Mouse (Mus musculus): ENCODE data around the gene Lce3b. TPM values are rescaled to one million over a fixed set of nuclear protein-coding genes. Genes with fewer than 3 reads are reported as not detected.

The Lce3b gene
- not detected in 2 replicates for total RNA-seq (2012; rRNA removed)

GRCm38 (mm10) chr3:92932679-92933078 is at the start of gene Lce3b:
Lce3b (plus strand) TSS chr3:92932979.
- DNase-seq (ENCODE audit: low read depth, low spot score) = no peak
- H3K9me3 ChIP-seq (ENCODE audit: control insufficient read depth, insufficient read depth, low read depth, low read length) = no peaks in the 10 kb centered on the region
- no peaks in the 10 kb centered on the region for H3K4me1 ChIP-seq (ENCODE audit: control insufficient read depth in 2 of 2, insufficient read depth in 2 of 2, low read length in 2 of 2, poor library complexity in 1 of 2)
- H3K9ac ChIP-seq (ENCODE audit: insufficient read depth, low read depth, low read length, poor library complexity, severe bottlenecking) = no peak within 1 kb of the TSS
- no peak within 1 kb of the TSS for H3K4me3 ChIP-seq (ENCODE audit: insufficient read depth in 1 of 2, low read depth in 1 of 2, low read length in 2 of 2, poor library complexity in 1 of 2, severe bottlenecking in 1 of 2)
- in situ Hi-C loops (cut with MboI; ENCODE audit: low sequenced_read_pairs in 2 of 2, unreplicated experiment in 2 of 2) = no loop called here
- no peak for TF ChIP-seq HCFC1 (IDR thresholded peaks at IDR 0.05; ENCODE audit: borderline replicate concordance, insufficient read depth, low read length)
- no peak within 1 kb of the TSS for H3K27ac ChIP-seq (ENCODE audit: insufficient read depth, low read depth, low read length, poor library complexity, severe bottlenecking)
- no peaks in the 10 kb centered on the region for H3K36me3 ChIP-seq (ENCODE audit: control insufficient read depth, insufficient read depth, low read length, poor library complexity, severe bottlenecking)

- no peaks in the 10 kb centered on the region for H3K36me3 ChIP-seq (ENCODE audit: control insufficient read depth, insufficient read depth, low read length, poor library complexity, severe bottlenecking)
- no peak overlapping the region for H3K9ac ChIP-seq (ENCODE audit: insufficient read depth, low read depth, low read length, poor library complexity, severe bottlenecking)
- DNase-seq (ENCODE audit: low read depth, low spot score) = no peak
- H3K9me3 ChIP-seq (ENCODE audit: control insufficient read depth, insufficient read depth, low read depth, low read length) = no peaks in the 10 kb centered on the region
- no peaks in the 10 kb centered on the region for H3K4me1 ChIP-seq (ENCODE audit: control insufficient read depth in 2 of 2, insufficient read depth in 2 of 2, low read length in 2 of 2, poor library complexity in 1 of 2)
- TF ChIP-seq ZC3H11A (IDR thresholded peaks at IDR 0.05; ENCODE audit: borderline replicate concordance, low read depth, low read length) (no peak), MAFK (IDR thresholded peaks at IDR 0.05; ENCODE audit: insufficient read depth, low read depth, low read length) (no peak), CHD2 (IDR thresholded peaks at IDR 0.05; ENCODE audit: low read depth, low read length) (no peak), ZNF384 (IDR thresholded peaks at IDR 0.05; ENCODE audit: low read depth, low read length) (no peak), HCFC1 (IDR thresholded peaks at IDR 0.05; ENCODE audit: borderline replicate concordance, insufficient read depth, low read length) (no peak)
- H3K4me3 ChIP-seq (ENCODE audit: insufficient read depth in 1 of 2, low read depth in 1 of 2, low read length in 2 of 2, poor library complexity in 1 of 2, severe bottlenecking in 1 of 2) = no peak overlapping the region
- in situ Hi-C loops (cut with MboI; ENCODE audit: low sequenced_read_pairs in 2 of 2, unreplicated experiment in 2 of 2) = no loop called here
- H3K27ac ChIP-seq (ENCODE audit: insufficient read depth, low read depth, low read length, poor library complexity, severe bottlenecking) = no peak overlapping the region
Observed at GRCm38 (mm10) chr3:92894063-92894462, 38.7 kb upstream of the Lce3b start.

- Histone ChIP-seq H3K9me3 (ENCODE audit: control insufficient read depth, insufficient read depth, low read depth, low read length) (no peaks in the 10 kb centered on the region), H3K9ac (ENCODE audit: insufficient read depth, low read depth, low read length, poor library complexity, severe bottlenecking) (no peak overlapping the region), H3K36me3 (ENCODE audit: control insufficient read depth, insufficient read depth, low read length, poor library complexity, severe bottlenecking) (no peaks in the 10 kb centered on the region), H3K4me1 (ENCODE audit: control insufficient read depth in 2 of 2, insufficient read depth in 2 of 2, low read length in 2 of 2, poor library complexity in 1 of 2) (no peaks in the 10 kb centered on the region), H3K27ac (ENCODE audit: insufficient read depth, low read depth, low read length, poor library complexity, severe bottlenecking) (no peak overlapping the region), H3K4me3 (ENCODE audit: insufficient read depth in 1 of 2, low read depth in 1 of 2, low read length in 2 of 2, poor library complexity in 1 of 2, severe bottlenecking in 1 of 2) (no peak overlapping the region)
- in situ Hi-C loops (cut with MboI; ENCODE audit: low sequenced_read_pairs in 2 of 2, unreplicated experiment in 2 of 2) = no loop called here
- no peak for DNase-seq (ENCODE audit: low read depth, low spot score)
- TF ChIP-seq MAFK (IDR thresholded peaks at IDR 0.05; ENCODE audit: insufficient read depth, low read depth, low read length) = no peak
- TF ChIP-seq ZNF384 (IDR thresholded peaks at IDR 0.05; ENCODE audit: low read depth, low read length) = no peak
- no peak for TF ChIP-seq CHD2 (IDR thresholded peaks at IDR 0.05; ENCODE audit: low read depth, low read length)
- TF ChIP-seq ZC3H11A (IDR thresholded peaks at IDR 0.05; ENCODE audit: borderline replicate concordance, low read depth, low read length) = no peak
- no peak for TF ChIP-seq HCFC1 (IDR thresholded peaks at IDR 0.05; ENCODE audit: borderline replicate concordance, insufficient read depth, low read length)
Observed at GRCm38 (mm10) chr3:92894489-92894888, 38.3 kb upstream of the Lce3b start.

- Histone ChIP-seq H3K9ac (ENCODE audit: insufficient read depth, low read depth, low read length, poor library complexity, severe bottlenecking) (no peak overlapping the region), H3K27ac (ENCODE audit: insufficient read depth, low read depth, low read length, poor library complexity, severe bottlenecking) (no peak overlapping the region), H3K9me3 (ENCODE audit: control insufficient read depth, insufficient read depth, low read depth, low read length) (no peaks in the 10 kb centered on the region), H3K4me3 (ENCODE audit: insufficient read depth in 1 of 2, low read depth in 1 of 2, low read length in 2 of 2, poor library complexity in 1 of 2, severe bottlenecking in 1 of 2) (no peak overlapping the region), H3K36me3 (ENCODE audit: control insufficient read depth, insufficient read depth, low read length, poor library complexity, severe bottlenecking) (no peaks in the 10 kb centered on the region), H3K4me1 (ENCODE audit: control insufficient read depth in 2 of 2, insufficient read depth in 2 of 2, low read length in 2 of 2, poor library complexity in 1 of 2) (no peaks in the 10 kb centered on the region)
- peak; percentile 48 for DNase-seq (ENCODE audit: low read depth, low spot score)
- TF ChIP-seq CHD2 (IDR thresholded peaks at IDR 0.05; ENCODE audit: low read depth, low read length) = no peak
- peak; percentile 26; the same call in 1 of the 2 replicates for TF ChIP-seq ZC3H11A (IDR thresholded peaks at IDR 0.05; ENCODE audit: borderline replicate concordance, low read depth, low read length)
- no peak for TF ChIP-seq ZNF384 (IDR thresholded peaks at IDR 0.05; ENCODE audit: low read depth, low read length)
- in situ Hi-C loops (cut with MboI; ENCODE audit: low sequenced_read_pairs in 2 of 2, unreplicated experiment in 2 of 2) = loop anchor here in 1 of 2 experiments (25.0 kb wide), 1 partner anchor 134 kb away; no protein-coding TSS in a partner anchor
Observed at GRCm38 (mm10) chr3:92902992-92903391, 29.8 kb upstream of the Lce3b start.

- peak; percentile 42 for DNase-seq (ENCODE audit: low read depth, low spot score)
- H3K4me3 ChIP-seq (ENCODE audit: insufficient read depth in 1 of 2, low read depth in 1 of 2, low read length in 2 of 2, poor library complexity in 1 of 2, severe bottlenecking in 1 of 2) = no peak overlapping the region
- TF ChIP-seq MAFK (IDR thresholded peaks at IDR 0.05; ENCODE audit: insufficient read depth, low read depth, low read length) (no peak), CHD2 (IDR thresholded peaks at IDR 0.05; ENCODE audit: low read depth, low read length) (no peak), ZC3H11A (IDR thresholded peaks at IDR 0.05; ENCODE audit: borderline replicate concordance, low read depth, low read length) (no peak), HCFC1 (IDR thresholded peaks at IDR 0.05; ENCODE audit: borderline replicate concordance, insufficient read depth, low read length) (no peak), ZNF384 (IDR thresholded peaks at IDR 0.05; ENCODE audit: low read depth, low read length) (no peak)
- in situ Hi-C loops (cut with MboI; ENCODE audit: low sequenced_read_pairs in 2 of 2, unreplicated experiment in 2 of 2) = loop anchor here in 1 of 2 experiments (25.0 kb wide), 1 partner anchor 134 kb away; no protein-coding TSS in a partner anchor
- no peak overlapping the region for H3K9ac ChIP-seq (ENCODE audit: insufficient read depth, low read depth, low read length, poor library complexity, severe bottlenecking)
- no peaks in the 10 kb centered on the region for H3K9me3 ChIP-seq (ENCODE audit: control insufficient read depth, insufficient read depth, low read depth, low read length)
- no peak overlapping the region for H3K27ac ChIP-seq (ENCODE audit: insufficient read depth, low read depth, low read length, poor library complexity, severe bottlenecking)
- no peaks in the 10 kb centered on the region for H3K4me1 ChIP-seq (ENCODE audit: control insufficient read depth in 2 of 2, insufficient read depth in 2 of 2, low read length in 2 of 2, poor library complexity in 1 of 2)
- no peaks in the 10 kb centered on the region for H3K36me3 ChIP-seq (ENCODE audit: control insufficient read depth, insufficient read depth, low read length, poor library complexity, severe bottlenecking)
Observed at GRCm38 (mm10) chr3:92903640-92904039, 29.1 kb upstream of the Lce3b start.

Measured in ES-E14 (cell line).